Mouse (Mus musculus): ENCODE results near the gene Tas2r114.

The Tas2r114 gene

DNA sequence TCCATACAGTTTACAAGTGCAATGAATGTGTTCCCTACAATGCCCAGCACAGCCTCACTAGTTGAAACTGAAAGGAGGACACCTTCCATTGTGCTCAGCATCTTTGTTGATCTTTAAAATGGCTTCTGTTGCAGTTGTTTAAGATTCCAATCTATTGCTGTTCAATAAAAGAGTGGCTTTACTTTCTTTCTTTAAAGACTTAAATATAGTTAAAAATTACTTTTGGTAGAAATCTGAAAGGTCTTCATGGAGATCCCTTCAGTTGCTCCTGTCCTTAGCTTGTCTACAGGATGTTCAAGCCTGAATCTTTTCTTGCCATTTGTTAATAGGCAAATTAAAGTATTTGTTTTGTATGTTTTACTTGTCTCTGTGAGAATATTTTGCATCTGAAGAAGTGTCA is at the start of gene Tas2r114:
Gene Tas2r114, minus strand, starts transcription at position 101 of the 400 bp plus-strand sequence.
- no peak for DNase-seq (ENCODE audit: low spot score in 2 of 2)

DNA sequence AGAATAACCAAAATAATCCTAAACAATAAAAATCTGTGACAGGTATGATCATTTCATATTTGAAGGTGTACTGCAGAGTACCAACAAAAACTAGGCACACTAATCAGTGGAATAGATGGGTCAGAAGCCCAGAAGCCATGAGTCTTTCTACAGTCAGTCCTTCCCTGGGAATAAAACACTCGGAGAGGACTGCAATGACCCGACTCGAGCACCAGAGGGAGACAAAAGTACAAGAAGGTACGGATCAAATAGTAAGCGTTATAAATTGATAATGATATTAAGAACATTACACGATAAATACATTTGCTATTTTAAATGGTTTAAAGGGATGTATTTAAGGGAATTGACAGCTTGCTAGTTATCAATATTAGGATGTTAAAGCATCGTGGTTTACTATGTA is 22.9 kb upstream of the Tas2r114 start:
- no peak for DNase-seq (ENCODE audit: low spot score in 2 of 2)

DNA sequence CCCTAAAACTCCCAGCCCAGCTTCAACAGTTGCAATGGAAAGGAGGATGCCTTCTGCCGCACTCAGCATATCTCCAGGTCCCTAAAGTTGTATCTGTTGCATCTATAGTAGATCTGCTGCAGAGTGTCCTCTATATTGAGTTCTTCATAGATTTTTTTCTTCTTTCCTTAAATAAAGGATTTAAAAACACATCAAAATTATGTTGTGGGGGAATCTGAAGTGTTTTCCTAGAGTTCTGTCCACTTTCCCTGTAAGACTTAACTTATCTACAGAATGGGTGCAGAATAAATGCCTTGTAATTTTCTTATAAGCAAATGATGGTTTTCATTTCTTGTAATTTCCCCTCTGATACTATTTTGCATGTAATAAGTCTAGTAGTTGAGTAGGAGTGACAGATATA is 2.5 kb downstream of the Tas2r114 start, which contains the start of gene Tas2r105:
Gene Tas2r105, minus strand, starts transcription at position 101 of the 400 bp plus-strand sequence.
- DNase-seq (ENCODE audit: low spot score in 2 of 2), result no peak

DNA sequence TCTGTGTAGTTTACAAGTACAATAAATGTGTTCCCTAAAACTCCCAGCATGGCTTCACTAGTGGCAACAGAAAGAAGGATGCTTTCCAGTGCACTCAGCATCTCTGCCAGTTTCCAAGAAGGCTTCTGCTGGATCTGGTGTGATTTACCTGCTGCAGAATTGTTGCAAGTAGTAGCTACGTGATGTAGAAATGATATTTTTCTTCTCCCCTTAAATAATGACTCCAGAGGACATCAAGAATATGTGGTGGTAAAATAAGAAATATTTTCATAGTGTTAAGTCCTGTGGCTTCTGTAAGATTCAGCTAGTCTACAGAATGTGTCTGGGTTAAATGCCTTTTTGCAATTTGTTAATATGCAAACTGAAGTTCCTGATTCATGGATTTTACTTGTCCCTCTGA is 4.2 kb downstream of the Tas2r114 start, which contains the start of gene Tas2r104:
Gene Tas2r104, minus strand, starts transcription at position 101 of the 400 bp plus-strand sequence.
- no peak for DNase-seq (ENCODE audit: low spot score in 2 of 2)

DNA sequence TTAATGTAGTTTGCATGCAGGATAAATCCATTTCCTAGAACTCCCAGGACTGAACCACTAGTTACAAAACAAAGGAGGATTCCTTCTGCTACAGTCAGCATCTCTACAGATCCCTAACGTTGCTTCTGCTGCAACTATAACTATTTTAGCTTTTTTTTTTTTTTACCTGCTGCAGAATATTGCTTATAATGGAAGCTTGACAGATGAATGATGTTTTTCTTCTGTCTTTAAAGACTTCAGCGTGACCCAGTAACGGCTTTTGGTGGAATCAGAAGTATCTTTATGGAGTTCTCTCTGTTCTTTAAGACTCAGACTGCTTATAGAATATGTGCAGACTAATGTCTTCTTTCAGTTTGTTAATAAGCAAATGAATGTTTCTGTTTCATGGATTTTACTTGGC is 11.1 kb downstream of the Tas2r114 start, which contains the start of gene Tas2r106:
Gene Tas2r106, minus strand, starts transcription at position 101 of the 400 bp plus-strand sequence.
- DNase-seq (ENCODE audit: low spot score in 2 of 2), result no peak

DNA sequence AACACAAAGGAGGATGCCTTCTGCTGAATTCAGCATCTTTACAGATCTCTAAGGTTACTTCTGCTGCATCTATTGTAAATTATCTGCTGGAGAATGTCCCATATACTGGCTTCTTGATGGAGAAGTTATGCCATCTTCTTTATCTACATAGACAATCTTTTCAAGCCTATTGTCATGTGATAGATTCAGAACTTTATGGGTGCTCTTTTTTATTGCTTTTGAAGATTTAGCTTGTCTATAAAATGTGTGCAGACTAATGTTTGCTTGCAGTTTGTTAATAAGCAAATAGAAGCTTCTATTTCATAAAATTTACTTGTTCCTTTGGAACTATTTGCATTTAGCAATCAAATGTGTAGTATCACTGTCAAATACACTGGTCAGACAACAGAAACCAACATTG is 29.8 kb downstream of the Tas2r114 start, which contains the start of gene Tas2r107:
Gene Tas2r107, minus strand, starts transcription at position 101 of the 400 bp plus-strand sequence.
- DNase-seq (ENCODE audit: low spot score in 2 of 2), result no peak

Measured in spleen, postnatal 14 days (tissue).